Mouse (Mus musculus) embryonic facial prominence, embryonic 11.5 days (tissue): ENCODE results near the gene Wipf1. TPM values are rescaled to one million over a fixed set of nuclear protein-coding genes. Genes with fewer than 3 reads are reported as not detected.
A peak's percentile ranks its signal among the peaks of the same experiment; 100 is the strongest.
"Not testable (repeated sequence)": the region's sequence is repeated elsewhere in the genome, so short reads cannot be mapped to it uniquely, and the experiment has no call there.

Experiments
- ATAC-seq: fragments of 200-750 bp; cut with Nextera tagmentation; replicated peaks from 2 replicates; pipeline ENCODE4 v1.8.0; 2017; ENCODE audit warnings: low read depth; ENCODE audit not compliant: insufficient number of reproducible peaks, low FRiP score, low TSS enrichment
- DNase-seq: peaks from one replicate; pipeline ENCODE4 v3.0.0-alpha.2; 2015; ENCODE audit warnings: low spot score
- H3K27ac ChIP-seq: fragments of 300-500 bp; sonication (generic); replicated peaks from 2 replicates; pipeline ENCODE4 v1.5.1; 2014; ENCODE audit warnings: mild to moderate bottlenecking, low read depth, low read length, control low read depth
- H3K27me3 ChIP-seq: fragments of 300-500 bp; sonication (generic); 2 replicates; pipeline ENCODE4 v1.6.1; 2014; ENCODE audit warnings: mild to moderate bottlenecking, low read length, moderate library complexity, mixed read lengths; ENCODE audit not compliant: control insufficient read depth, insufficient read depth
- H3K36me3 ChIP-seq: fragments of 300-500 bp; sonication (generic); replicated peaks from 2 replicates; pipeline ENCODE4 v1.6.1; 2014; ENCODE audit warnings: low read depth, mild to moderate bottlenecking, low read length, moderate library complexity, mixed read lengths; ENCODE audit not compliant: control insufficient read depth, insufficient read depth
- H3K4me1 ChIP-seq: fragments of 300-500 bp; sonication (generic); 2 replicates; pipeline ENCODE4 v1.6.1; 2014; ENCODE audit warnings: low read length, mixed read lengths; ENCODE audit not compliant: control insufficient read depth, insufficient read depth
- H3K4me2 ChIP-seq: fragments of 300-500 bp; sonication (generic); 2 replicates; pipeline ENCODE4 v1.6.1; 2014; ENCODE audit warnings: low read depth, mild to moderate bottlenecking, control low read depth, low read length, moderate library complexity
- H3K4me3 ChIP-seq: fragments of 300-500 bp; sonication (generic); 2 replicates; pipeline ENCODE4 v1.5.1; 2014; ENCODE audit warnings: low read depth, low read length, control low read depth
- H3K9ac ChIP-seq: fragments of 300-500 bp; sonication (generic); replicated peaks from 2 replicates; pipeline ENCODE4 v1.6.1; 2014; ENCODE audit warnings: mild to moderate bottlenecking, control low read depth, low read length
- H3K9me3 ChIP-seq: fragments of 300-500 bp; sonication (generic); replicated peaks from 2 replicates; pipeline ENCODE4 v1.6.1; 2016; ENCODE audit warnings: mild to moderate bottlenecking, low read length, inconsistent platforms, mixed read lengths; ENCODE audit not compliant: control insufficient read depth
- WGBS: fragments of 180-500 bp; shearing (Covaris S2); extraction: QIAGEN DNeasy Blood & Tissue Kit; methylation state at CpG from one replicate; pipeline ENCODE4 v1.1.7; 2014; 5-methylcytosine and 5-hydroxymethylcytosine counted together
- polyA plus RNA-seq: library from polyadenylated mRNA; unstranded; fragments of >200 nt; fragmentation: Nextera tagmentation; extraction: Ambion mirVana; gene quantifications from 2 replicates; pipeline ENCODE4 v1.2.1, GENCODE M21; 2014

Wipf1 gene
- polyA plus RNA-seq, 1 experiment from 2014 or later, result 17.5 TPM

GRCm38 (mm10) chr2:73557061-73557460, 27.5 kb upstream of the Wipf1 start:
- H3K9me3 ChIP-seq, H3K4me1 ChIP-seq, ATAC-seq, H3K27me3 ChIP-seq, DNase-seq, H3K4me3 ChIP-seq, H3K9ac ChIP-seq, H3K4me2 ChIP-seq, H3K36me3 ChIP-seq, H3K27ac ChIP-seq: not testable (repeated sequence)
- WGBS, result 93% methylated on average over 3 of the region's 3 CpGs

GRCm38 (mm10) chr2:73554389-73554788, 24.9 kb upstream of the Wipf1 start:
- H3K9me3 ChIP-seq, result no peaks in the 10 kb centered on the region
- DNase-seq (no peak), ATAC-seq (no peak)
- WGBS, result 59% methylated on average over 3 of the region's 3 CpGs
- no peak overlapping the region for H3K27ac ChIP-seq
- H3K9ac ChIP-seq, result no peak overlapping the region
- no peaks in the 10 kb centered on the region for H3K4me1 ChIP-seq
- H3K36me3 ChIP-seq, result no peaks in the 10 kb centered on the region
- H3K4me3 ChIP-seq, result no peak overlapping the region
- H3K4me2 ChIP-seq, result no peak overlapping the region
- no peaks in the 10 kb centered on the region for H3K27me3 ChIP-seq

GRCm38 (mm10) chr2:73552926-73553325, 23.4 kb upstream of the Wipf1 start:
- DNase-seq, result no peak

GRCm38 (mm10) chr2:73550725-73551124, 21.2 kb upstream of the Wipf1 start:
- 20% methylated on average over 6 of the region's 6 CpGs for WGBS
- no peaks in the 10 kb centered on the region for H3K27me3 ChIP-seq
- no peak overlapping the region for H3K4me3 ChIP-seq
- H3K36me3 ChIP-seq, result no peaks in the 10 kb centered on the region
- H3K4me2 ChIP-seq, result no peak overlapping the region
- no peak overlapping the region for H3K9ac ChIP-seq
- H3K9me3 ChIP-seq, result no peaks in the 10 kb centered on the region
- ATAC-seq (no peak), DNase-seq (peak; percentile 81)
- H3K27ac ChIP-seq, result no peak overlapping the region
- no peaks in the 10 kb centered on the region for H3K4me1 ChIP-seq

More at GRCm38 (mm10) chr2:73552926-73553325, 23.4 kb upstream of the Wipf1 start:
- no peaks in the 10 kb centered on the region for H3K36me3 ChIP-seq
- H3K27ac ChIP-seq, result no peak overlapping the region
- no peaks in the 10 kb centered on the region for H3K9me3 ChIP-seq
- no peak overlapping the region for H3K4me2 ChIP-seq
- H3K9ac ChIP-seq, result no peak overlapping the region
- ATAC-seq, result no peak
- H3K4me1 ChIP-seq, result no peaks in the 10 kb centered on the region
- H3K27me3 ChIP-seq, result no peaks in the 10 kb centered on the region
- H3K4me3 ChIP-seq, result no peak overlapping the region
- WGBS, result 90% methylated on average over 3 of the region's 3 CpGs

DNA sequence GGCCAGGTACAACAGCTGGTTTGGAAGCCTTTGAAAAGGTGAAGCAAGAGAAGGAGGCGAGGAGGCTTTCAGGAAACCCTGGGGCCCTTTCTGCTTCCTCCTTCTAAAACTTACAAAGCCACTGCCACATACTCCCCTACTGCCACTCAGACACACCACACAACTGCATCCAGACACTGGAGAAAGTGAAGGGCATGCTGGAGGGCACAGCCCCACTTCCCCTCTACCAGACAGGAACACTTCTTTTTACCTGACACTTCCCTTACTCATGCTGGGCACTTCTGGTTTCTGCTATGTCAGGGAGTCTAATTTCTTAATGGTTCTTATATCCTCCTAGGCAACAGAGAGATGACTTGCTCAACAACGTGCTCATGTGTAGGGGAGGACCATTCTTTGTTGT, 19.0 kb upstream of the Wipf1 start:
- no peaks in the 10 kb centered on the region for H3K27me3 ChIP-seq
- 63% methylated on average over 2 of the region's 2 CpGs for WGBS
- H3K4me1 ChIP-seq, result no peaks in the 10 kb centered on the region; the same call in 1 of the 2 replicates
- no peak overlapping the region for H3K4me2 ChIP-seq
- no peak overlapping the region for H3K9ac ChIP-seq
- DNase-seq (no peak), ATAC-seq (no peak)
- H3K36me3 ChIP-seq, result no peaks in the 10 kb centered on the region
- H3K27ac ChIP-seq, result no peak overlapping the region
- H3K9me3 ChIP-seq, result no peaks in the 10 kb centered on the region
- H3K4me3 ChIP-seq, result no peak overlapping the region

- Histone ChIP-seq H3K9ac (no peak overlapping the region), H3K4me2 (no peak overlapping the region), H3K27me3 (no peaks in the 10 kb centered on the region), H3K4me3 (no peak overlapping the region), H3K4me1 (no peaks in the 10 kb centered on the region; the same call in 1 of the 2 replicates), H3K9me3 (no peaks in the 10 kb centered on the region), H3K36me3 (no peaks in the 10 kb centered on the region), H3K27ac (no peak overlapping the region)
- DNase-seq (no peak), ATAC-seq (no peak)
- WGBS, result 91% methylated on average over 4 of the region's 4 CpGs
Observed at GRCm38 (mm10) chr2:73547256-73547655, 17.7 kb upstream of the Wipf1 start.

DNA sequence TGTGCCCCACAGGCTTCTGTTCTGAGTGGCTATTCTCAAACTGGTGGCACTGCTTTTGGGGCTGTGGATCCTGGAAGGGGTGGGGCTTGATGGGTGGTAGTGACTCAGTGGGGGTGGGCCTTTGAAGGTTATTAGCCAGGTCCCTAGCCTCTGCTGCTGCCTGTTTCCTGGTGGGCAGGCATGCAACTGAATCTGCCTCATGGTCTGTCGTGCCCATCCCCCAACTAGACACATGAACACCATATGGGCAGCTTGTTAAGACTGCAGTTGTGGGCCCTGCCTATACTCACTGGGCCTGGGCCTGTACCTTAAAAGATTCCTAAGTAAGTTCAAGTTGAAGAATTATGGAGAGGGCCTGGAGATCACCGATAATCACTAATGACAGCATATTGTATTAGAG, 16.0 kb upstream of the Wipf1 start:
- Histone ChIP-seq H3K4me2 (no peak overlapping the region), H3K9ac (no peak overlapping the region), H3K9me3 (no peaks in the 10 kb centered on the region), H3K36me3 (no peaks in the 10 kb centered on the region), H3K27me3 (no peaks in the 10 kb centered on the region), H3K4me3 (no peak overlapping the region), H3K4me1 (no peaks in the 10 kb centered on the region; the same call in 1 of the 2 replicates), H3K27ac (no peak overlapping the region)
- ATAC-seq (peak; percentile 63), DNase-seq (peak; percentile 84)
- WGBS, result 53% methylated on average over 2 of the region's 2 CpGs

- ATAC-seq (no peak), DNase-seq (no peak)
- H3K27ac ChIP-seq, result no peak overlapping the region
- H3K36me3 ChIP-seq, result no peaks in the 10 kb centered on the region
- no peak overlapping the region for H3K4me3 ChIP-seq
- WGBS, result 27% methylated on average over 16 of the region's 16 CpGs
- H3K4me2 ChIP-seq, result peak overlapping the region; percentile 10; the same call in 1 of the 2 replicates
- no peaks in the 10 kb centered on the region for H3K9me3 ChIP-seq
- no peak overlapping the region for H3K9ac ChIP-seq
- H3K27me3 ChIP-seq, result no peaks in the 10 kb centered on the region
- no peaks in the 10 kb centered on the region; the same call in none of the 2 replicates for H3K4me1 ChIP-seq
Observed at GRCm38 (mm10) chr2:73540450-73541162, 11.1 kb upstream of the Wipf1 start.
